Mouse (Mus musculus): ENCODE measurements around the gene Sirt2.

Sirt2 gene

GRCm38 (mm10) chr7:28816920-28817319, 50.4 kb downstream of the Sirt2 start:
- DNase-seq (ENCODE audit: low spot score) = no peak

- DNase-seq (ENCODE audit: low spot score) = no peak
These were observed 51.0 kb downstream of the Sirt2 start for GRCm38 (mm10) chr7:28817524-28817923.

DNA sequence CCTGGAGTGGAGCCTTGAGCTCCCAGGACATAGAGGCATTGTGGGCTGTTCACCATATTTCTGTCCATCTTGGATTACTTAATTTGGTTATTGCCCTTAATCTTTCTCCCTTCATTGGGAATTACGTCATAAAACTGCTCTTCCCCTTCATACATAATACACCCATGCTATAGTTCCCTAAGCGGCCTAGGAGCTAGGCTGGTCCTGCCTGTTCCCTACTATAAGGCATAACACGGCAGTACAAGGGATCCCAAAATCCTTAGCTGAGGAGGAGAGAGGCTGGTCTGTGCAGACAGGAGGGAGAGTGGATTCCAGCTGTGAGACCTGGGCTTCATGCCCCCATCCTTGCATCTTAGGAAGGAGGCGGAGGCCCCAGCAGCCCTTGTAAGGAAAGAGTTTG, 51.4 kb downstream of the Sirt2 start:
- no peak for DNase-seq (ENCODE audit: low spot score)

DNA sequence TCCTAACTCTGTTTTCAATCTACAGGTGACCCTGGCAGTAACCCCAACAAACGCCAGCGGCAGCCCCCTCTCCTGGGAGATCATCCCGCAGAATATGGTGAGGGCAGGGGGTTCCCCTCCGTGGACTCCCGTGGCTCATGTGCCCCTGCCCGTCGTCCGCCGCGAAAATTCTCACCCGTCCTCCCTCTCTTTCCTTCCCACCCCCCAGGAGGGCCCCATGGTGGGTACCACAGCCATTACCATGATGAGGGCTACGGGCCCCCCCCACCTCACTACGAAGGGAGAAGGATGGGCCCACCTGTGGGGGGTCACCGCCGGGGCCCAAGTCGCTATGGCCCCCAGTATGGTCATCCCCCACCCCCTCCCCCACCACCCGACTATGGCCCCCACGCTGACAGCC, 51.9 kb downstream of the Sirt2 start:
- DNase-seq (ENCODE audit: low spot score) = no peak

DNA sequence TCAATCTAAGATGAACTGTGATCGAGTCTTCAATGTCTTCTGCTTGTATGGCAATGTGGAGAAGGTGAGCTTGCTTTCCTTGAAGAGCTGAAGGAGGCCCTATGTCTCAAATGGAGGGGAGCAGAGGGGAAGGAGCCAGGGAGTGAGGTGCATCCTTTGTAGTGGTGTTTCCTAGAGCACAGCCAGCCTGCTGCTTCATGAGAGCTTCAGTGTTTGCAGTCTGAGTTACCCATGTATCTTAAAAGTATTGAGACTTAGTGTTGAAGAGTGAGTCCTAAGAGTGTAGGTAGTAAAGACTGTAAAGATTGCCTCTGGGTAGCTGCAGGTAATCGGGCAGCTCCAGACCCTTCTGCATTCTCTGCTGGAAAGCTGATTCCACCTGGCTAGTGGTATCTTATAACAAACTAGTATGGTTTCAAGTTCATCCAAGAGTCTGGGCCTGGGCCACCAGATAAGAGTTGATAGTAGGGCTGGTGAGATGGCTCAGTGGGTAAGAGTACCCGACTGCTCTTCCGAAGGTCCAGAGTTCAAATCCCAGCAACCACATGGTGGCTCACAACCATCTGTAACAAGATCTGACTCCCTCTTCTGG, 52.4 kb downstream of the Sirt2 start:
- DNase-seq (ENCODE audit: low spot score) = no peak

- no peak for DNase-seq (ENCODE audit: low spot score)
These were observed 53.0 kb downstream of the Sirt2 start for GRCm38 (mm10) chr7:28819571-28819970.

DNA sequence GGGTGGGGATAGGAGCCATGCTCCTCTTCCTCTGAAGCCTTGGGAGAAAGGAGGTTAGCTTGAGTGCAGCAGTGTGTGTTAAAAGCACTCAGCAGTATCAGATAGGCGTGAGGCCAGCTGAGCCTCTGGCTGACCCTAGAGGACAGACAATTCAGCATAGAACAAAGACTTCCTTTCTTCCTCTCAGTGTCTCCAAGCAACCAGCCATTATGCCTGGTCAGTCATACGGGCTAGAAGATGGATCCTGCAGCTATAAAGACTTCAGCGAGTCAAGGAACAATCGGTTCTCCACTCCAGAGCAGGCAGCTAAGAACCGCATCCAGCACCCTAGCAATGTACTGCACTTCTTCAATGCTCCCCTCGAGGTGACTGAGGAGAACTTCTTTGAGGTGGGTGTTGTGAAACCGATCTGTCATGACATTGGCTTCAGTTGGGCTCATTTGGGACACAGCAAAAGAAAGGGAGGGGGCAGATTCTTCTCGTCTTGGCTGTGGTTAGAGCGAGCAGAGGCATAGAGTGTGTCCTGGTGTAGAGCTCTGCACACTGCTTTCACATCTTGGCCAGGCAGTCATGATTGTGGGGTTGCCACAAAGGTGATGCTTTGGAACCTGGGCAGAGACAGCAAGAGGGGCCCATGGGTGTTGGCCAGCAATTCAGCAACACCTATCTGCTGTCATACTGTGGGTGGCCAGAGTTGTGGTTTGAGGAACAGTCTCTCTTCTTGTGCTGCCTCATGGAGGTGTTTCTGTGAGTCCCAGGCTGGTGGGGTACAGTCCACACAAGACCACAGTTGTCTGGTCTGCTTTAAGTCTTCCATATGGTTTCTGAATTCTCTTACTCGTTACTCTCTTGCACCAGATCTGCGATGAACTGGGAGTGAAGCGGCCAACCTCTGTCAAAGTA, 54.1 kb downstream of the Sirt2 start:
- no peak for DNase-seq (ENCODE audit: low spot score)

GRCm38 (mm10) chr7:28821261-28821831, 54.8 kb downstream of the Sirt2 start:
- no peak for DNase-seq (ENCODE audit: low spot score)

- no peak for DNase-seq (ENCODE audit: low spot score)
These were observed 56.0 kb downstream of the Sirt2 start for GRCm38 (mm10) chr7:28822556-28822955.

DNA sequence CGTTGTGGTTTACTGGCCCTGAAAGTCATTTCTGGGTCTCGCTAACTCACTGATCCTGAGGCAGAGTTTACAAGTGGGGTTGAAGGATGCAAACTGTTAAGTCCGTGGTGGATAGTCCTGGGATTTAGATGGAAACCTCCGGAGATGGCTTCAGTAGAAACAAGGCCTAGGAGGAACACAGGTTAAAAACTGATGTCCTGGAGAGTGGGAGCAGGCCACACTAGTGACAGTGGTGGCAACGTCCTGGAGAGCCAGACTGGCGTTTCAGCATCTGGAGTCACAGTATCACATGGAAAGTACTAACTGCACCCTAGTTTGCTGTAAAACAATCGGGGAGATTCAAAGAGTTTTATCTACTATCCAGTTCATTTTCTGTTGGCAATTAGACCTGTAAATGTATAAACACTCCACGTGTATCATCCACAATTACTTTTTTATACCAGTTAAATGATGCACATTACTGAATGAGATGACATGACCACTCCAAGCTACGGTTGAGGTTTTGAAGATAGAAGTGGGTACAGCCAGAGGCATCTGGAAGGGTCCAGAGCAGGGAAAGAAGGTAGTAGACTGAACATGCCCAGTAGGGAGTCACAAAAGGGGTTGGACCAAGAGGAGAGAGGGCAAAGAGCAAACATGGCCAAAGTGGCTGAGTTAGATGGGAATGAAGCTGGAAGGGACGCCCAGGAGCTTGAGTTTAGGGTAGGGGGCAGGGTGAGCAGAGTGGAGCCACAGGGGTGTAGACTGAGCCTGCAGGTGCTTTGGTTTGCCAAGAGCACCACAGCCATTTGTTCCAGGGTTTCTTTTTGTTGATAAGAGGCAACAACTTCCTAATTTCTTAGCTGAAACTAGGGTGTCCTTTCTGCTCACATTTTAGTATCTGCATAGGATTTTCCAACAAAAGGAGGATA, 56.7 kb downstream of the Sirt2 start:
- no peak for DNase-seq (ENCODE audit: low spot score)

- no peak for DNase-seq (ENCODE audit: low spot score)
These were observed 57.4 kb downstream of the Sirt2 start for GRCm38 (mm10) chr7:28823932-28824331.

GRCm38 (mm10) chr7:28824941-28825685, 58.6 kb downstream of the Sirt2 start, which contains the start of gene Ech1:
Gene Ech1, plus strand, starts transcription at chr7:28825217.
- DNase-seq (ENCODE audit: low spot score) = peak; percentile 78

DNA sequence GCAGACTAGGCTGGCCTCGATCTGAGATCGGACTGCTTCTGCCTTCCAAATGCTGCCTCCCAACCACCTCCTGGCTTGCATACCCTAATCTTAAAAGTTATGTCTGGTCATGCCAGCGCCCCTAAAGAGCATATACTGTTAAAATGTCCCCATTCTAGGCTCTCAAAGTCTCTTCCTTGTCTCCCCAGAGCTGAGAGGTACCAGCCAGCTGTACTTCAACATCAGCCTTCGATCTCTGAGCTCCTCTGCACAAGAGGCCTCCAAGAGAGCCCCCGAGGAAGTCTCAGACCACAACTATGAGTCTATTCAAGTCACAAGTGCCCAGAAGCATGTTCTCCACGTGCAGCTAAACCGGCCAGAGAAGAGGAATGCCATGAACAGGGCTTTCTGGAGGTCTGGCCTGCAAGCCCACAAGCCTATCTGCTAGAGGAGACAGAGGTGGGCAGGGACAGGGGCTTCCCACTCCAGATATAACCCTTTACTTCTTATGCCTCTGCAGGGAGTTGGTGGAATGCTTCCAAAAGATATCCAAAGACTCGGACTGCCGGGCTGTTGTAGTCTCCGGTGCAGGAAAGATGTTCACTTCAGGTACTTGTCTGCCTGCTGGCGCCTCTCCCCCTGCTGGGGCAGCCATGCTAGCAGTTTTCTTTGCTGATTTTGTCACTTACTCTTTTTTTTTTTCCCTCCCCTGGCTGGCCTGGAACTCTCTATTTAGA, 59.3 kb downstream of the Sirt2 start:
- no peak for DNase-seq (ENCODE audit: low spot score)

DNA sequence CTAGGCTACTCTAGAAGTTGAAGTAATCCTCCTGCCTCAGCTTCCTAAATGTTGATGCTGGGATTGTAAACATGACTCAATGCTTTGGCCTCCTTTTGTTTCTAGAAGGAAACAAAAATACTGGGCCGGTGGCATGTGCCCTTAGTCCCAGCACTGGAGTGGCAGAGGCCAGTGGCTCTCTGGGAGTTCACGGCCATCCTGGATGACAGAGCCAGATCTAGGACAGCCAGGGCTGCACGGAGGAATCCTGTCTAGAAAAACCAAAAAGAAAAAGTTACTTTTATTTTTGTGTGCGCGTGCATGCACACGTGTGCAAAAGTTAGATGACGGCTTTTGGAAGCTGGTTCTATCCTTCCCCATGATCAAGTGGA, 59.9 kb downstream of the Sirt2 start:
- DNase-seq (ENCODE audit: low spot score) = no peak

- no peak for DNase-seq (ENCODE audit: low spot score)
These were observed 60.8 kb downstream of the Sirt2 start for GRCm38 (mm10) chr7:28827338-28827737.

DNA sequence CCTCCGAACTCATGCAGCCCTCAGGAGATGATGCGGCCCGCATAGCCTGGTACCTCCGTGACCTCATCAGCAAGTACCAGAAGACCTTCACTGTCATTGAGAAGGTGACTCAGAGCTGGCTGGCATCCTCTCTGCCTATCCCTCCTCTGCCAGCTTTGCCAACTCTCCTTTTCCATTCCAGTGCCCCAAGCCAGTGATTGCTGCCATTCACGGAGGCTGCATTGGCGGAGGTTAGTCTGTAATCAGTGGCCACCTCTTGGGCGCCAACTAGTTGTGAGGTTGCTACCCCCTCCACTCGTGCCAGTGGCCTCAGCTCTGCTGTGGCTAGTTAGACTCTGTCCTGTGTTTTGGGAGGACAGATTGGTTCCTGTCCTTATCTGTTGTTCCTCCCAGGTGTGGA, 63.3 kb downstream of the Sirt2 start:
- DNase-seq (ENCODE audit: low spot score) = no peak

DNA sequence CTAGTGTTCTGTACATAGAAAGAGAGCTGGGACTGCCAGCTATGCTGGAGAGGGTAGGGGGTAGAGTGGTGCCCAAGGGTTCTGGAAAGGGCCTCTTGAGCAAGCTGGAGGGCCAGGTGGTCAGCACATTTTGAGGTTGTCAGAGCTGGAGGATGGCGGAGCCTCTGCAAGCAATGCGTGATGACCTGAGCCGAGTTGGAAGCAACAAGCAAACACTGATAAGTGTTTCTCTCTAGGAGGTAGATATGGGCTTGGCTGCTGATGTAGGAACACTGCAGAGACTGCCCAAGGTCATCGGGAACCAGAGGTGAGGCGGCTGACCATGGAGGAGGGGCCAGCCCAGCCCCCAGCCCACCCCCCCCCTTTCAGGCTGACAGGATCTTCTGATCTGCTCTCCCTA, 64.4 kb downstream of the Sirt2 start:
- DNase-seq (ENCODE audit: low spot score) = no peak

GRCm38 (mm10) chr7:28831411-28832125, 65.0 kb downstream of the Sirt2 start:
- no peak for DNase-seq (ENCODE audit: low spot score)

DNA sequence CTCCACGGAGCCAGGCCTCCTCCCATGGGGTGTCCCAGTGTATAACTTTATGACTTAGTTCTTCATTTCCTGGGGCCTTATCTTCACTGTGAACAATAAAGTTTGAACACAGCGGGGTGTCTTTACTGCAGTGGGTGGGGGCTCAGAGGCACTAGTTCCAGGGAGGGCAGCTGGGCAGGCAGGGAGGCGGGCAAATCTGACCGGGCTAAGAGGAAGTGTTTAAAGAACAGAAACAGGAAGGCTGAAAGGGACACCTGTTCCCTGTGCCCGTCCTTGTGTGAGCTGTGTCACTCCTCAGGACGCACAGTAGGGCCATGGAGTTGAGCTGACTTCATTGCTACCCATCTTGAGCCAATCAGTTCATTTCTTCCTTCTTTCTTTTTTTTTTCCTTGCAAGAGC, 65.6 kb downstream of the Sirt2 start:
- DNase-seq (ENCODE audit: low spot score) = no peak

- no peak for DNase-seq (ENCODE audit: low spot score)
These were observed 67.3 kb downstream of the Sirt2 start, which contains the start of gene Lgals4 for GRCm38 (mm10) chr7:28833723-28834347. Gene Lgals4, plus strand, starts transcription at chr7:28833854.

Measured in left cerebral cortex, adult 11 months (tissue).